Comparison of ENCODE assay signal across 10 mouse cellular contexts in the genomic region with DNA sequence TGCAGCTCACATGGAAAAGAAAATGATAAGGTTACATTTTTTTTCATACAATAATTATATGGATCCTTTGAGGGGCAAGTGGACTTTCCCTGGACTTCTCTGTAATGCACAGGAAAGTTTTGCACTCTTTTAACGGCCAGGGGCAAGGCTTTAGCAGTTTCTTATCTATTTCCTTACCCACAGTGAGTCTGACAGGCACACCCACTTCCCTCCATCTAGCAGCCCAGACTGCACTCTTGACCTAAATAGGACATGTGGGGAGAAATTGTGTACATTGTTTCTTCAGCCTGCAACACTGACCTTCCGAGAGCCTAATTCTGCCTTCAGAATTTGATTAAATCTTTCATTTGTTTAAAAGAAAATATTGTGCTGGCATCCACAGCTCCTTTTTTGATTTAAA. TPM values are rescaled to one million over a fixed set of nuclear protein-coding genes. Genes with fewer than 3 reads are reported as not detected.
DNase-seq lines count a peak whose midpoint lies in the region; ATAC-seq and TF ChIP-seq lines count a peak whose summit lies in the region.
"Had no signal": no experiment of that assay in that cellular context is flagged by ENCODE, and none has a peak within 500 bp of the region (broad histone marks: within the 10 kb centered on the region; RNA-seq: fewer than 3 reads in every experiment).

No protein-coding gene starts in this region.

- H3K4me1 ChIP-seq in kidney, embryonic 15.5 days: peaks cover 47% of the 10 kb centered on the region
- peaks cover 19% of the 10 kb centered on the region for H3K4me1 ChIP-seq in intestine, embryonic 15.5 days (replicated peaks)
- peaks cover 18% of the 10 kb centered on the region for H3K4me1 ChIP-seq in cerebellum, adult 2 months (ENCODE audit: control insufficient read depth, insufficient read depth, low read length)
- peaks cover 3% of the 10 kb centered on the region; the same call in 1 of the 2 replicates for H3K4me1 ChIP-seq in forebrain, postnatal 0 days (ENCODE audit: insufficient read depth)

- 0 out of 2 replicates have a peak overlapping the region, but pooled peaks have one; percentile 21 for H3K4me2 ChIP-seq in kidney, embryonic 15.5 days
- H3K4me2 ChIP-seq in intestine, embryonic 15.5 days (replicated peaks): no peak overlapping the region; the same call in 1 of the 2 replicates
- H3K4me2 ChIP-seq in forebrain, postnatal 0 days (ENCODE audit: low read depth): no peak overlapping the region
- H3K4me2 ChIP-seq: lung, embryonic 14.5 days had no signal

- WGBS in kidney, embryonic 15.5 days: 31% methylated on average over 2 of the region's 2 CpGs
- 18% methylated on average over 2 of the region's 2 CpGs for WGBS in intestine, embryonic 15.5 days
- WGBS in cerebellum, adult 2 months: 52% methylated on average over 2 of the region's 2 CpGs
- WGBS in forebrain, postnatal 0 days: 68% methylated on average over 2 of the region's 2 CpGs

- no peak overlapping the region for H3K9ac ChIP-seq in kidney, embryonic 15.5 days
- H3K9ac ChIP-seq in intestine, embryonic 15.5 days: no peak overlapping the region
- no peak overlapping the region for H3K9ac ChIP-seq in forebrain, postnatal 0 days
- H3K9ac ChIP-seq: lung, embryonic 14.5 days had no signal

- DNase-seq in kidney, postnatal 10 days: no peak
- peak; percentile 54 for DNase-seq in c-Kit-positive CD71-positive TER-119-negative erythroid progenitor cells, embryonic 14.5 days (ENCODE audit: low read depth)
- DNase-seq in cerebellum, adult 2 months: no peak
- no peak for DNase-seq in forebrain, postnatal 0 days
- DNase-seq: lung, embryonic 14.5 days had no signal

- H3K36me3 ChIP-seq in kidney, embryonic 15.5 days: peaks cover 3% of the 10 kb centered on the region; the same call in 1 of the 2 replicates
- no peaks in the 10 kb centered on the region for H3K36me3 ChIP-seq in intestine, embryonic 15.5 days
- H3K36me3 ChIP-seq in forebrain, postnatal 0 days (ENCODE audit: insufficient read depth): no peaks in the 10 kb centered on the region

- peak overlapping the region; percentile 60 for H3K27ac ChIP-seq in kidney, embryonic 15.5 days
- 0 out of 2 replicates have a peak overlapping the region, but pooled peaks have one; percentile 32 for H3K27ac ChIP-seq in intestine, embryonic 15.5 days
- no peak overlapping the region for H3K27ac ChIP-seq in cerebellum, adult 2 months (ENCODE audit: insufficient read depth, low read length)
- H3K27ac ChIP-seq in forebrain, postnatal 0 days (ENCODE audit: low read depth, low read length): no peak overlapping the region

- no peak for TF ChIP-seq POLR2A in cerebellum, adult 2 months (IDR thresholded peaks at IDR 0.05; ENCODE audit: borderline replicate concordance, insufficient read depth, low read length)

- no peak overlapping the region for H3K4me3 ChIP-seq in kidney, embryonic 15.5 days (replicated peaks)
- no peak overlapping the region for H3K4me3 ChIP-seq in intestine, embryonic 15.5 days (replicated peaks)
- no peak overlapping the region for H3K4me3 ChIP-seq in cerebellum, adult 2 months (replicated peaks; ENCODE audit: insufficient read depth, low read depth, low read length)
- no peak overlapping the region for H3K4me3 ChIP-seq in forebrain, postnatal 0 days (ENCODE audit: low read depth, low read length)

- no peak for ATAC-seq in kidney, embryonic 15.5 days (replicated peaks; ENCODE audit: low FRiP score)
- ATAC-seq in intestine, embryonic 15.5 days: peak; percentile 67; the same call in 1 of the 2 replicates
- ATAC-seq in megakaryocyte, adult 5-6 weeks (ENCODE audit: poor library complexity, severe bottlenecking): peak; percentile 78
- ATAC-seq in forebrain, postnatal 0 days: no peak

- no peaks in the 10 kb centered on the region for H3K9me3 ChIP-seq in kidney, embryonic 15.5 days (replicated peaks)
- no peaks in the 10 kb centered on the region for H3K9me3 ChIP-seq in intestine, embryonic 15.5 days
- no peaks in the 10 kb centered on the region for H3K9me3 ChIP-seq in forebrain, postnatal 0 days (ENCODE audit: low read length)

- no peak for TF ChIP-seq CTCF in cerebellum, adult 2 months (IDR thresholded peaks at IDR 0.05; ENCODE audit: borderline replicate concordance, insufficient read depth, low read depth, low read length)
- no peak for TF ChIP-seq CTCF in forebrain, postnatal 0 days (IDR thresholded peaks at IDR 0.05; ENCODE audit: low read depth)

- no peaks in the 10 kb centered on the region for H3K27me3 ChIP-seq in kidney, embryonic 15.5 days
- H3K27me3 ChIP-seq in intestine, embryonic 15.5 days (replicated peaks): no peaks in the 10 kb centered on the region
- no peaks in the 10 kb centered on the region for H3K27me3 ChIP-seq in cerebellum, adult 2 months (ENCODE audit: control insufficient read depth, insufficient read depth, low read length)
- no peaks in the 10 kb centered on the region for H3K27me3 ChIP-seq in forebrain, postnatal 0 days (ENCODE audit: insufficient read depth, low read length)

RNA-seq across cellular contexts. Expression of gene Sppl3, which starts 7.3 kb away (rescaled TPM):
- polyA plus RNA-seq in kidney, embryonic 15.5 days (2015; fragmentation: Nextera tagmentation; extraction: Ambion mirVana): 13.6 and 14.8 TPM in 2 replicates
- polyA plus RNA-seq in intestine, embryonic 15.5 days (2015; fragmentation: Nextera tagmentation; extraction: Ambion mirVana): 16.8 and 23.6 TPM in 2 replicates
- total RNA-seq in megakaryocyte, adult 5-6 weeks (2015): 33.1 and 33.6 TPM in 2 replicates
- total RNA-seq in megakaryocyte, adult 5-6 weeks (2017): 22.8 and 24.6 TPM in 2 replicates
- polyA plus RNA-seq in cerebellum, adult 2 months (2012; rRNA removed): 64.2 and 65.0 TPM in 2 replicates
- 79.1 and 114 TPM in 2 replicates for total RNA-seq in forebrain, postnatal 0 days (2014; rRNA removed)
- polyA plus RNA-seq in forebrain, postnatal 0 days (2015; fragmentation: Nextera tagmentation; extraction: Ambion mirVana): 36.0 and 43.5 TPM in 2 replicates

RNA-seq across cellular contexts. Expression of gene Hnf1a, which starts 47.4 kb away (rescaled TPM):
- polyA plus RNA-seq in kidney, embryonic 15.5 days (2015; fragmentation: Nextera tagmentation; extraction: Ambion mirVana): 12.0 and 13.9 TPM in 2 replicates
- 18.0 and 18.6 TPM in 2 replicates for polyA plus RNA-seq in intestine, embryonic 15.5 days (2015; fragmentation: Nextera tagmentation; extraction: Ambion mirVana)
- total RNA-seq in megakaryocyte, adult 5-6 weeks (2015): not detected in 2 replicates
- not detected in 2 replicates for total RNA-seq in megakaryocyte, adult 5-6 weeks (2017)
- 0.05 TPM in 1 of 2 replicates, not detected in the other for polyA plus RNA-seq in cerebellum, adult 2 months (2012; rRNA removed)
- total RNA-seq in forebrain, postnatal 0 days (2014; rRNA removed): not detected in 2 replicates
- polyA plus RNA-seq in forebrain, postnatal 0 days (2015; fragmentation: Nextera tagmentation; extraction: Ambion mirVana): not detected in 2 replicates
- total RNA-seq: gastrocnemius, adult 18-20 months; layer of hippocampus, postnatal 25 days had no signal
- polyA plus RNA-seq: lung, embryonic 14.5 days had no signal

Comparison
In these comparisons a context has a peak if more than half of its experiments do, and no peak if none do; other contexts are left out.
1. ATAC-seq: peak in intestine, embryonic 15.5 days (single experiment) and megakaryocyte, adult 5-6 weeks (single experiment); none in kidney, embryonic 15.5 days (single experiment) and forebrain, postnatal 0 days (single experiment).
2. H3K27ac ChIP-seq: peak in kidney, embryonic 15.5 days (single experiment) and intestine, embryonic 15.5 days (single experiment); none in cerebellum, adult 2 months (single experiment) and forebrain, postnatal 0 days (single experiment).
3. RNA of gene Hnf1a, which starts 47.4 kb away (polyA plus RNA-seq): 18.0 to 18.6 TPM in intestine, embryonic 15.5 days and 12.0 to 13.9 TPM in kidney, embryonic 15.5 days; 0.05 TPM in cerebellum, adult 2 months and not detected in forebrain, postnatal 0 days; every median in the first group is over 10 times any median in the second.